Mouse (Mus musculus) kidney, adult 2 months (tissue): Measurements from ENCODE around the gene Serp1.

ENCODE experiments used
- CTCF ChIP-seq: fragments of 200-500 bp; conservative IDR thresholded peaks from 2 replicates; pipeline ENCODE4 v1.5.1; 2011; ENCODE audit warnings: low read depth, mild to moderate bottlenecking, control low read depth, low read length, moderate library complexity, mixed read lengths; ENCODE audit not compliant: insufficient read depth, insufficient read length
- POLR2A ChIP-seq: fragments of 200-500 bp; IDR thresholded peaks from one replicate; pipeline ENCODE4 v1.6.1; 2011; ENCODE audit warnings: low read depth, low read length, control low read depth

- TF ChIP-seq CTCF (no peak), POLR2A (no peak)
Measured at GRCm38 (mm10) chr3:58512740-58513139, 13.0 kb downstream of the Serp1 start.
